Mouse (Mus musculus) spleen, embryonic (tissue): ENCODE results near the gene H2-Q10.
"Not testable (repeated sequence)": the region's sequence is repeated elsewhere in the genome, so short reads cannot be mapped to it uniquely, and the experiment has no call there.

ENCODE experiments used
- CTCF ChIA-PET: fragments of 350-600 bp; sonication (Branson Sonifier 250); formaldehyde crosslinking; loops from one replicate; lab custom pipeline; 2022; lab: Charles Lee

Gene H2-Q10

GRCm38 (mm10) chr17:35458247-35458646 is 11.6 kb upstream of the H2-Q10 start:
- CTCF ChIA-PET = not testable (repeated sequence)

- CTCF ChIA-PET = not testable (repeated sequence)
Measured at GRCm38 (mm10) chr17:35460513-35461341, 9.2 kb upstream of the H2-Q10 start.

GRCm38 (mm10) chr17:35465651-35466050 is 4.2 kb upstream of the H2-Q10 start:
- CTCF ChIA-PET = not testable (repeated sequence)

GRCm38 (mm10) chr17:35468936-35469335 is 953 bp upstream of the H2-Q10 start:
- CTCF ChIA-PET = not testable (repeated sequence)

- CTCF ChIA-PET = no interaction called here
Measured at GRCm38 (mm10) chr17:35484066-35484465, 14.2 kb downstream of the H2-Q10 start.

- CTCF ChIA-PET = no interaction called here
Measured at GRCm38 (mm10) chr17:35485702-35486101, 15.8 kb downstream of the H2-Q10 start.

GRCm38 (mm10) chr17:35486726-35487125 is 16.8 kb downstream of the H2-Q10 start:
- CTCF ChIA-PET = no interaction called here

- CTCF ChIA-PET = interaction anchor here (1.1 kb wide), 1 partner anchor 14 kb away, joined by 4 read pairs; no protein-coding TSS in a partner anchor
Measured at GRCm38 (mm10) chr17:35488041-35488440, 18.2 kb downstream of the H2-Q10 start.

GRCm38 (mm10) chr17:35490320-35490719 is 20.4 kb downstream of the H2-Q10 start:
- CTCF ChIA-PET = no interaction called here

- CTCF ChIA-PET = no interaction called here
Measured at GRCm38 (mm10) chr17:35497124-35497523, 27.2 kb downstream of the H2-Q10 start.

GRCm38 (mm10) chr17:35502226-35502625 is 32.3 kb downstream of the H2-Q10 start:
- CTCF ChIA-PET = interaction anchor here (0.8 kb wide), 1 partner anchor 14 kb away, joined by 4 read pairs; no protein-coding TSS in a partner anchor

GRCm38 (mm10) chr17:35502762-35503161 is 32.9 kb downstream of the H2-Q10 start:
- CTCF ChIA-PET = interaction anchor here (0.7 kb wide), 1 partner anchor 30 kb away, joined by 3 read pairs; the partner anchor contains the start of gene Psors1c2

- CTCF ChIA-PET = no interaction called here
Measured at GRCm38 (mm10) chr17:35503849-35504248, 34.0 kb downstream of the H2-Q10 start.

- CTCF ChIA-PET = no interaction called here
Measured at GRCm38 (mm10) chr17:35504628-35505481, 35.0 kb downstream of the H2-Q10 start.

GRCm38 (mm10) chr17:35505776-35506175 is 35.9 kb downstream of the H2-Q10 start, which contains the start of gene Pou5f1:
TSS of gene Pou5f1 (plus strand) at chr17:35506018.
- CTCF ChIA-PET = no interaction called here

- CTCF ChIA-PET = interaction anchor here (0.5 kb wide), 1 partner anchor 24 kb away, joined by 13 read pairs; no protein-coding TSS in a partner anchor
Measured at GRCm38 (mm10) chr17:35506881-35507280, 37.0 kb downstream of the H2-Q10 start.

- CTCF ChIA-PET = interaction anchor here (0.6 kb wide), 1 partner anchor 28 kb away, joined by 4 read pairs; no protein-coding TSS in a partner anchor
Measured at GRCm38 (mm10) chr17:35507556-35508260, 37.8 kb downstream of the H2-Q10 start.

GRCm38 (mm10) chr17:35508279-35508678 is 38.4 kb downstream of the H2-Q10 start:
- CTCF ChIA-PET = interaction anchor here (0.6 kb wide), 1 partner anchor 28 kb away, joined by 4 read pairs; no protein-coding TSS in a partner anchor

GRCm38 (mm10) chr17:35509284-35509683 is 39.4 kb downstream of the H2-Q10 start:
- CTCF ChIA-PET = no interaction called here

GRCm38 (mm10) chr17:35512916-35513626 is 43.2 kb downstream of the H2-Q10 start:
- CTCF ChIA-PET = no interaction called here

GRCm38 (mm10) chr17:35513886-35514285 is 44.0 kb downstream of the H2-Q10 start:
- CTCF ChIA-PET = no interaction called here
